Mouse (Mus musculus) MEL (cell line): Measurements from ENCODE around the gene Gmeb2. TPM values are rescaled to one million over a fixed set of nuclear protein-coding genes. Genes with fewer than 3 reads are reported as not detected.
A peak's percentile ranks its signal among the peaks of the same experiment; 100 is the strongest.

Source experiments
- DNase-seq: peaks from one replicate; pipeline ENCODE4 v3.0.0; 2011; ENCODE audit warnings: low read depth, low spot score
- H3K27ac ChIP-seq: 2 replicates; pipeline ENCODE4 v1.5.1; 2012; ENCODE audit warnings: low read depth, mild to moderate bottlenecking, control low read depth, low read length, moderate library complexity; ENCODE audit not compliant: control insufficient read depth
- H3K27me3 ChIP-seq, 2 experiments: fragments of 150-350 bp in 1 of 2; sonication (generic) in 1 of 2; 2 replicates each; pipeline ENCODE4 v1.6.1; 2012; ENCODE audit warnings: low read length in 2 of 2, mild to moderate bottlenecking in 2 of 2, improper control_type of control experiment in 1 of 2, moderate library complexity in 1 of 2; ENCODE audit not compliant: insufficient read depth in 2 of 2, control insufficient read depth in 1 of 2
- H3K36me3 ChIP-seq, 2 experiments: 2 replicates each; pipeline ENCODE4 v1.6.1; 2012 to 2014; ENCODE audit warnings: low read length in 2 of 2, improper control_type of control experiment in 1 of 2, inconsistent platforms in 1 of 2, mild to moderate bottlenecking in 1 of 2; ENCODE audit not compliant: insufficient read depth in 2 of 2, control insufficient read depth in 1 of 2
- H3K4me1 ChIP-seq, 2 experiments: fragments of 150-350 bp in 1 of 2; sonication (generic) in 1 of 2; 2 replicates each; pipeline ENCODE4 v1.6.1; 2012; ENCODE audit warnings: low read length in 2 of 2, improper control_type of control experiment in 1 of 2, mild to moderate bottlenecking in 1 of 2; ENCODE audit not compliant: insufficient read depth in 2 of 2, control insufficient read depth in 1 of 2
- H3K4me3 ChIP-seq, 2 experiments: fragments of 150-350 bp in 1 of 2; sonication (generic) in 1 of 2; 2 replicates each; pipeline ENCODE4 v1.5.1; 2012; ENCODE audit warnings: low read depth in 2 of 2, low read length in 2 of 2, mild to moderate bottlenecking in 2 of 2, moderate library complexity in 2 of 2, control low read depth in 1 of 2, improper control_type of control experiment in 1 of 2; ENCODE audit not compliant: control insufficient read depth in 1 of 2, insufficient read depth in 1 of 2
- H3K79me2 ChIP-seq: 2 replicates; pipeline ENCODE4 v1.6.1; 2012; ENCODE audit warnings: mild to moderate bottlenecking, low read length, moderate library complexity; ENCODE audit not compliant: control insufficient read depth, poor library complexity, insufficient read depth
- H3K9ac ChIP-seq: 2 replicates; pipeline ENCODE4 v1.6.1; 2012; ENCODE audit warnings: low read depth, mild to moderate bottlenecking, control low read depth, low read length, moderate library complexity; ENCODE audit not compliant: control insufficient read depth, poor library complexity, severe bottlenecking
- H3K9me3 ChIP-seq: fragments of 150-350 bp; sonication (generic); replicated peaks from 2 replicates; pipeline ENCODE4 v1.6.1; 2012; ENCODE audit warnings: mild to moderate bottlenecking, low read length, improper control_type of control experiment, moderate library complexity; ENCODE audit not compliant: insufficient read depth
- CHD2 ChIP-seq: IDR thresholded peaks from 2 replicates; pipeline ENCODE4 v1.6.1; 2011; ENCODE audit warnings: low read length, improper control_type of control experiment
- CTCF ChIP-seq, 3 experiments: IDR thresholded peaks in 2 of 3; conservative IDR thresholded peaks in 1 of 3; 2 replicates each; pipeline ENCODE4 v1.5.1; 2011 to 2012; ENCODE audit warnings: low read length in 3 of 3, low read depth in 2 of 3, mild to moderate bottlenecking in 2 of 3, improper control_type of control experiment in 1 of 3, inconsistent platforms in 1 of 3, mixed read lengths in 1 of 3, moderate library complexity in 1 of 3; ENCODE audit not compliant: control insufficient read depth in 1 of 3, insufficient read depth in 1 of 3, poor library complexity in 1 of 3, severe bottlenecking in 1 of 3
- E2F4 ChIP-seq: IDR thresholded peaks from 2 replicates; pipeline ENCODE4 v1.6.1; 2011; ENCODE audit warnings: low read depth, low read length, improper control_type of control experiment, borderline replicate concordance
- ELF1 ChIP-seq: IDR thresholded peaks from 2 replicates; pipeline ENCODE4 v1.6.1; 2014; ENCODE audit warnings: low read depth, mild to moderate bottlenecking, inconsistent platforms, low read length, improper control_type of control experiment, moderate library complexity
- ETS1 ChIP-seq: IDR thresholded peaks from 2 replicates; pipeline ENCODE4 v1.6.1; 2012; ENCODE audit warnings: low read depth, mild to moderate bottlenecking, inconsistent platforms, low read length, improper control_type of control experiment, moderate library complexity
- GABPA ChIP-seq: IDR thresholded peaks from 2 replicates; pipeline ENCODE4 v1.6.1; 2012; ENCODE audit warnings: low read depth, mild to moderate bottlenecking, inconsistent platforms, low read length, improper control_type of control experiment, moderate library complexity
- GATA1 ChIP-seq: IDR thresholded peaks from 2 replicates; pipeline ENCODE4 v1.6.1; 2011; ENCODE audit warnings: low read depth, low read length, improper control_type of control experiment
- HCFC1 ChIP-seq: IDR thresholded peaks from 2 replicates; pipeline ENCODE4 v1.6.1; 2012; ENCODE audit warnings: low read depth, mild to moderate bottlenecking, inconsistent platforms, low read length, improper control_type of control experiment, moderate library complexity
- JUND ChIP-seq: IDR thresholded peaks from 2 replicates; pipeline ENCODE4 v1.6.1; 2011; ENCODE audit warnings: low read depth, mild to moderate bottlenecking, improper control_type of control experiment, low read length
- MAFK ChIP-seq: IDR thresholded peaks from 2 replicates; pipeline ENCODE4 v1.6.1; 2011; ENCODE audit warnings: low read depth, mild to moderate bottlenecking, low read length, improper control_type of control experiment, borderline replicate concordance
- MAX ChIP-seq: IDR thresholded peaks from 2 replicates; pipeline ENCODE4 v1.6.1; 2011; ENCODE audit warnings: low read length, improper control_type of control experiment
- MAZ ChIP-seq: IDR thresholded peaks from 2 replicates; pipeline ENCODE4 v1.6.1; 2012; ENCODE audit warnings: low read depth, mild to moderate bottlenecking, inconsistent platforms, low read length, improper control_type of control experiment
- MEF2A ChIP-seq: IDR thresholded peaks from 2 replicates; pipeline ENCODE4 v1.6.1; 2014; ENCODE audit warnings: low read depth, mild to moderate bottlenecking, inconsistent platforms, low read length, improper control_type of control experiment; ENCODE audit not compliant: poor library complexity, insufficient replicate concordance, severe bottlenecking; ENCODE audit errors: extremely low read depth
- MYB ChIP-seq: IDR thresholded peaks from 2 replicates; pipeline ENCODE4 v1.6.1; 2011; ENCODE audit warnings: mild to moderate bottlenecking, low read depth, low read length, improper control_type of control experiment
- MYC ChIP-seq: IDR thresholded peaks from 2 replicates; pipeline ENCODE4 v1.6.1; 2011; ENCODE audit warnings: low read depth, mild to moderate bottlenecking, low read length, improper control_type of control experiment, moderate library complexity
- NRF1 ChIP-seq: IDR thresholded peaks from 2 replicates; pipeline ENCODE4 v1.6.1; 2014; ENCODE audit warnings: low read depth, mild to moderate bottlenecking, inconsistent platforms, low read length, improper control_type of control experiment, moderate library complexity; ENCODE audit not compliant: poor library complexity, insufficient read depth, severe bottlenecking
- POLR2A ChIP-seq, 2 experiments: IDR thresholded peaks; 2 replicates each; pipeline ENCODE4 v1.6.1; 2011 to 2012; ENCODE audit warnings: low read length in 2 of 2, mild to moderate bottlenecking in 2 of 2, control low read depth in 1 of 2, improper control_type of control experiment in 1 of 2, low read depth in 1 of 2, moderate library complexity in 1 of 2; ENCODE audit not compliant: control insufficient read depth in 1 of 2, insufficient read depth in 1 of 2, poor library complexity in 1 of 2
- POLR2AphosphoS2 ChIP-seq: IDR thresholded peaks from 2 replicates; pipeline ENCODE4 v1.6.1; 2011; ENCODE audit warnings: low read length, improper control_type of control experiment
- POLR2AphosphoS5 ChIP-seq: IDR thresholded peaks from 2 replicates; pipeline ENCODE4 v1.6.1; 2012; ENCODE audit warnings: low read depth, borderline replicate concordance, mild to moderate bottlenecking, inconsistent platforms, low read length, moderate library complexity, mixed read lengths
- RAD21 ChIP-seq: IDR thresholded peaks from 2 replicates; pipeline ENCODE4 v1.6.1; 2011; ENCODE audit warnings: mild to moderate bottlenecking, low read depth, low read length, improper control_type of control experiment
- SIN3A ChIP-seq: IDR thresholded peaks from 2 replicates; pipeline ENCODE4 v1.6.1; 2012; ENCODE audit warnings: low read length, improper control_type of control experiment, inconsistent platforms
- SMC3 ChIP-seq: IDR thresholded peaks from 2 replicates; pipeline ENCODE4 v1.6.1; 2011; ENCODE audit warnings: low read depth, low read length, improper control_type of control experiment
- TBP ChIP-seq: IDR thresholded peaks from 2 replicates; pipeline ENCODE4 v1.8.0; 2011; ENCODE audit warnings: low read depth, low read length, improper control_type of control experiment
- TCF12 ChIP-seq: IDR thresholded peaks from 2 replicates; pipeline ENCODE4 v1.6.1; 2014; ENCODE audit warnings: low read depth, mild to moderate bottlenecking, inconsistent platforms, low read length, improper control_type of control experiment, moderate library complexity
- ZKSCAN1 ChIP-seq: IDR thresholded peaks from 2 replicates; pipeline ENCODE4 v1.6.1; 2012; ENCODE audit warnings: low read depth, mild to moderate bottlenecking, inconsistent platforms, low read length, improper control_type of control experiment, moderate library complexity
- ZMIZ1 ChIP-seq: IDR thresholded peaks from 2 replicates; pipeline ENCODE4 v1.6.1; 2012; ENCODE audit warnings: low read depth, mild to moderate bottlenecking, inconsistent platforms, low read length, improper control_type of control experiment, moderate library complexity
- ZNF384 ChIP-seq: IDR thresholded peaks from 2 replicates; pipeline ENCODE4 v1.6.1; 2012; ENCODE audit warnings: low read depth, mild to moderate bottlenecking, inconsistent platforms, low read length, improper control_type of control experiment
- polyA plus RNA-seq, 2 experiments: library from polyadenylated mRNA; stranded (reverse) in 1 of 2; unstranded in 1 of 2; fragments of >175 nt in 1 of 2; fragments of >200 nt in 1 of 2; gene quantifications; 2 replicates each; pipeline versions ENCODE4 v1.2.1 to v1.2.4; 2012; ENCODE audit warnings: low replicate concordance in 2 of 2, low read depth in 1 of 2; ENCODE audit not compliant: insufficient read length in 2 of 2, insufficient read depth in 1 of 2, missing spikeins in 1 of 2
- total RNA-seq: library from RNA; depleted of rRNA; stranded (reverse); fragments of 300-350 nt; gene quantifications from 2 replicates; pipeline ENCODE4 v1.2.3, GENCODE M21; 2012

Gene Gmeb2
- total and polyA plus RNA-seq, 3 experiments = 8.3 to 16.9 TPM; not detected in 1

DNA sequence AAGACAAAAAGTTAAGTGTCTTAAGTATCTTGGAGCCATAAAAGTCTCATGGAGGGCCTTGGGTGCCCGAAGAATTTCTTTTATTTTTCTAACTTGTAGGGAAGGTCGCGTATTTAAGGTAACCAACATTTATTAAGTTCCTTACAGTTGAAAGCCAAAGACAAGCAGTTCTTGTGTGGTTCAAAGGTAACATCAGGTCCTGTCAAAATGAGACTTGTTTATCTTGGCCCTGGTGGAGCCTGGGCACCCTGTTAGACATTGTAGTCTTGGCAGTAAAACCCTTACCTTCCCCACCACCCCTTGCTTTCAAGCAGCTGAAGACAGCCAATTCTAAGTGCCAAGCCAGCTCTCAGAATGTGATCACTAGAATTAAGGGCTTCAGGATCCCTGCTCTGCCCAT lies 856 bp upstream of the Gmeb2 start:
- DNase-seq = peak; percentile 27
- H3K27ac ChIP-seq = no peak overlapping the region
- no peaks in the 10 kb centered on the region for H3K27me3 ChIP-seq
- no peak for TF ChIP-seq MEF2A
- no peak for TF ChIP-seq SIN3A
- TF ChIP-seq POLR2AphosphoS5 = no peak
- TF ChIP-seq MAX = no peak
- no peak for TF ChIP-seq ZKSCAN1
- no peak for TF ChIP-seq TCF12
- TF ChIP-seq JUND = no peak
- no peak for TF ChIP-seq RAD21
- no peak for TF ChIP-seq GABPA
- TF ChIP-seq HCFC1 = no peak
- TF ChIP-seq MYB = no peak
- no peak for TF ChIP-seq CHD2
- TF ChIP-seq CTCF (IDR thresholded peaks at IDR 0.05 in 2 of 3, conservative IDR thresholded peaks at IDR 0.05 in 1 of 3; ENCODE audit: control insufficient read depth in 1 of 3, insufficient read depth in 1 of 3, low read depth in 2 of 3, low read length in 3 of 3, poor library complexity in 1 of 3, severe bottlenecking in 1 of 3) = no peak
- no peak for TF ChIP-seq E2F4
- no peak for TF ChIP-seq POLR2A (IDR thresholded peaks at IDR 0.05; ENCODE audit: control insufficient read depth in 1 of 2, insufficient read depth in 1 of 2, low read depth in 1 of 2, low read length in 2 of 2, poor library complexity in 1 of 2)
- H3K4me3 ChIP-seq = peak overlapping the region; percentile 79 to 90
- peaks cover 18% of the 10 kb centered on the region for H3K79me2 ChIP-seq
- H3K4me1 ChIP-seq = peaks cover 2 to 8% of the 10 kb centered on the region in 2 experiments; a peak in 3 of 4 replicates
- H3K9ac ChIP-seq = peak overlapping the region; percentile 75
- peaks cover 0 to 14% of the 10 kb centered on the region in 2 experiments; a peak in 3 of 4 replicates for H3K36me3 ChIP-seq
- no peaks in the 10 kb centered on the region for H3K9me3 ChIP-seq

DNA sequence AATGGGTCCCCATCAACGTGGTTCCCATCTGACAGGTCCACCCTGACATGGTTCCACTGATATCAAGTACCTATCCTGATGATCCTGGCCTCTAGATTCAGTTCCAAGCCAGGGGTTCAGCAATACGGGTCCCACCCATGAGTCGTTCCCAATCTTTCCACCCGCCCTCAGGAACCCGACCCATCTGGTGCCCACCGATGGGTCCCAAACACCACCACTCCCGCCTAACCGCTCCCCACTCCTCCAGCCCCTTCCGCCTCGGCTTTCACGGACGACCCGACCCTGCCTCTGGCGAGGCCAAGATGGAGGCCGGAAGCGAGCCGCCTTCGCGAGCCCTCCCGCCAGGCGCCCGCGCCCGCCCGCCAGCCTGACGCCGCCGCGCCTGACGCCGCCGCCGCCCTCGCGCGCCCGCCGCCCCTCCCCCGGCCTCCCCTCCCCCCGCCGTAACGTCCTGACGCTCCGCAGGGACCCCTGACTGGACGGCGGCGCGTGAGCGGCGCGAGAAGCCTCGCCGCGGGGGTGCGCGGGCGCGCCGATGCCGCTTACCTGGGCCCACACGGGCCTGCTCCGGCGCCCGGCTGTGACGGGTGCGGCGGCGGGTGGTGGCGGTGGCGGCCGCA lies 387 bp downstream of the Gmeb2 start:
- Histone ChIP-seq H3K27ac (peak overlapping the region; percentile 92), H3K9ac (peak overlapping the region; percentile 95), H3K4me3 (peak overlapping the region; percentile 91), H3K79me2 (peaks cover 18% of the 10 kb centered on the region), H3K27me3 (no peaks in the 10 kb centered on the region), H3K4me1 (peaks cover 2 to 13% of the 10 kb centered on the region in 2 experiments; a peak in 3 of 4 replicates), H3K36me3 (peaks cover 0 to 17% of the 10 kb centered on the region in 2 experiments; a peak in 3 of 4 replicates), H3K9me3 (no peaks in the 10 kb centered on the region)
- DNase-seq = peak; percentile 85
- TF ChIP-seq MAZ (peak; percentile 18; the same call in 1 of the 2 replicates), RAD21 (no peak), ETS1 (no peak), HCFC1 (peak; percentile 74), POLR2AphosphoS2 (peak; percentile 55; the same call in 1 of the 2 replicates), MYB (no peak), GATA1 (peak; percentile 52), CTCF (IDR thresholded peaks at IDR 0.05 in 2 of 3, conservative IDR thresholded peaks at IDR 0.05 in 1 of 3; ENCODE audit: control insufficient read depth in 1 of 3, insufficient read depth in 1 of 3, low read depth in 2 of 3, low read length in 3 of 3, poor library complexity in 1 of 3, severe bottlenecking in 1 of 3) (no peak), TBP (no peak; the same call in 1 of the 2 replicates), SMC3 (no peak), MYC (no peak), E2F4 (0 out of 2 replicates have a peak, but pooled peaks have one; percentile 35), NRF1 (no peak), POLR2A (IDR thresholded peaks at IDR 0.05; ENCODE audit: control insufficient read depth in 1 of 2, insufficient read depth in 1 of 2, low read depth in 1 of 2, low read length in 2 of 2, poor library complexity in 1 of 2) (peak; percentile 70 to 71; a peak in 3 of 4 replicates), ZMIZ1 (peak; percentile 55), GABPA (no peak), MAFK (no peak), ZNF384 (no peak), TCF12 (0 out of 2 replicates have a peak, but pooled peaks have one; percentile 17), MEF2A (no peak), ELF1 (peak; percentile 31; the same call in 1 of the 2 replicates), MAX (peak; percentile 64)
